In the genomic region with DNA sequence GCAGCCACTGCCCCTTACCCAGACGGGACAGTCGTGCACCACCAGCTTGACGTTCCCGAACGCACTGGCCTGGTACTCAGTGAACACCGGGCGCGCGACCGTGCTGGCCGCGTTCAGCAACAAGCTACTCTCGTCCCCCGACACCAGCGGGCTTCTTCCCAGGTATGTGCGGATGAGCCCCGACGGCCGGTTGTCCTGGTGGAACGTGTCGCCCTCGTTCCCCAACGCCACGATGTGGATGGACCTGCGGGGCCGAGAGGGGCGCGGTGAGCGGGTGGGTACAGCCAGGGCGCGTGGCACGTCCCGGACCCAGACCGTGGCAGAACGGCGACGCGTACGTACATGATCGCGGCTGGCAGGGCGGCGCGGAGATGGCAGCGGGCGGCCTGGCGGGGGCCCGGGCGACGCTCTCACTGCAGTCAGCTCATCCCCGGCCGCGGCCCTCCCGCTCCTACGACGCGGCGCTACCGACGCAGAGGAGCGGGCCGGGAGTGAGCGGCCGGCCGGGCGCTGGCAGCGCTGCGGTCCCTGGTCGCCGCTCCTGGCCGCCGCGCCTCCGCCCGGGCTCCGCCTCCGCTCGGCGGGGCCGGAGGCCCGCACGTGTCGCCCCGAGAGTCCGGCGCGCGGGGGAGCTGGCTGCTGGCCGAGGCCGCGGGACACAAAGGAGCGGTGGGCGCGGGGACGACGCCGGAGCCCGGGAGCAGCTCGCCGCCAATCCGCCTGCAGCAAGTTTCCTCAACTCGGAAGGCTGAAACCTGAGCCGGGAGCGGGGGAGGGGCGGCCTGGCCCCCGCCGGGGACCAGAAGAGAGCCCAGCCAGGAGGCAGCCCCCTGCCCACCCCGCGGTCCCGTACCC, we compare ENCODE assay signal across 9 mouse cellular contexts. TPM values are rescaled to one million over a fixed set of nuclear protein-coding genes. Genes with fewer than 3 reads are reported as not detected.
DNase-seq lines count a peak whose midpoint lies in the region; ATAC-seq lines count a peak whose summit lies in the region.
"Had no signal": no experiment of that assay in that cellular context is flagged by ENCODE, and none has a peak within 500 bp of the region (broad histone marks: within the 10 kb centered on the region; RNA-seq: fewer than 3 reads in every experiment).

Gene Rhobtb3 (minus strand): TSS at position 737 of the 855 bp plus-strand sequence.

- H3K4me2 ChIP-seq in embryonic facial prominence, embryonic 11.5 days (ENCODE audit: low read depth, low read length): peak within 1 kb of the TSS; percentile 51
- H3K4me2 ChIP-seq in midbrain, embryonic 12.5 days (replicated peaks): peak within 1 kb of the TSS; percentile 64

- no peaks in the 10 kb centered on the region for H3K4me1 ChIP-seq in embryonic facial prominence, embryonic 11.5 days (ENCODE audit: control insufficient read depth, insufficient read depth, low read length)
- H3K4me1 ChIP-seq in limb, embryonic 10.5 days: peaks cover 18% of the 10 kb centered on the region
- H3K4me1 ChIP-seq in midbrain, embryonic 12.5 days: peaks cover 16% of the 10 kb centered on the region

- peak; percentile 90 for DNase-seq in 3134 (ENCODE audit: extremely low read depth, insufficient read length, low spot score)
- peak; percentile 77 to 90 for DNase-seq in adrenal gland, postnatal 36 days
- peak; percentile 95 for DNase-seq in embryonic facial prominence, embryonic 11.5 days (ENCODE audit: low spot score)
- peak; percentile 73 to 80 for DNase-seq in heart, adult 18-20 months
- peak; percentile 53 for DNase-seq in kidney, adult 11 months
- peak; percentile 98 for DNase-seq in limb, embryonic 10.5 days (ENCODE audit: low spot score)
- peak; percentile 9 for DNase-seq in spleen, adult 12 weeks (ENCODE audit: low spot score)

- under 1% methylated on average over 102 of the region's 110 CpGs for WGBS in embryonic facial prominence, embryonic 11.5 days
- under 1% methylated on average over 102 of the region's 110 CpGs for WGBS in limb, embryonic 10.5 days
- WGBS in midbrain, embryonic 12.5 days: under 1% methylated on average over 91 of the region's 110 CpGs

- H3K9me3 ChIP-seq in embryonic facial prominence, embryonic 11.5 days (replicated peaks; ENCODE audit: control insufficient read depth, low read length): no peaks in the 10 kb centered on the region
- no peaks in the 10 kb centered on the region for H3K9me3 ChIP-seq in limb, embryonic 10.5 days (replicated peaks)
- no peaks in the 10 kb centered on the region for H3K9me3 ChIP-seq in midbrain, embryonic 12.5 days

- peak within 1 kb of the TSS; percentile 97 for H3K9ac ChIP-seq in embryonic facial prominence, embryonic 11.5 days (replicated peaks; ENCODE audit: low read length)
- peak within 1 kb of the TSS; percentile 93 for H3K9ac ChIP-seq in midbrain, embryonic 12.5 days (replicated peaks)

- no peaks in the 10 kb centered on the region for H3K27me3 ChIP-seq in embryonic facial prominence, embryonic 11.5 days (ENCODE audit: control insufficient read depth, insufficient read depth, low read length)
- H3K27me3 ChIP-seq in limb, embryonic 10.5 days (ENCODE audit: low read depth, poor library complexity, severe bottlenecking): no peaks in the 10 kb centered on the region
- H3K27me3 ChIP-seq in midbrain, embryonic 12.5 days: no peaks in the 10 kb centered on the region

- H3K36me3 ChIP-seq in embryonic facial prominence, embryonic 11.5 days (replicated peaks; ENCODE audit: control insufficient read depth, insufficient read depth, low read depth, low read length): no peaks in the 10 kb centered on the region
- H3K36me3 ChIP-seq in limb, embryonic 10.5 days: peaks cover 31% of the 10 kb centered on the region
- peaks cover 10% of the 10 kb centered on the region for H3K36me3 ChIP-seq in midbrain, embryonic 12.5 days

- H3K27ac ChIP-seq in embryonic facial prominence, embryonic 11.5 days (replicated peaks; ENCODE audit: low read depth, low read length): peak within 1 kb of the TSS; percentile 99
- peak within 1 kb of the TSS; percentile 100 for H3K27ac ChIP-seq in limb, embryonic 10.5 days
- peak within 1 kb of the TSS; percentile 100 for H3K27ac ChIP-seq in midbrain, embryonic 12.5 days (replicated peaks)

- peak; percentile 90 for ATAC-seq in embryonic facial prominence, embryonic 11.5 days (replicated peaks; ENCODE audit: insufficient number of reproducible peaks, low FRiP score, low TSS enrichment, low read depth)
- peak; percentile 92 for ATAC-seq in midbrain, embryonic 12.5 days (ENCODE audit: low FRiP score, low read depth)

- peak within 1 kb of the TSS; percentile 88 for H3K4me3 ChIP-seq in embryonic facial prominence, embryonic 11.5 days (ENCODE audit: low read depth, low read length)
- H3K4me3 ChIP-seq in limb, embryonic 10.5 days: peak within 1 kb of the TSS; percentile 91
- H3K4me3 ChIP-seq in midbrain, embryonic 12.5 days: peak within 1 kb of the TSS; percentile 62

RNA-seq across cellular contexts. Expression of gene Rhobtb3, which starts in this region (rescaled TPM):
- 1 to 10 TPM; 8.2 to 8.8 TPM for total RNA-seq in adrenal gland, postnatal 36 days (2021)
- 78.4 and 88.5 TPM in 2 replicates for polyA plus RNA-seq in embryonic facial prominence, embryonic 11.5 days (2014; fragmentation: Nextera tagmentation; extraction: Ambion mirVana)
- total RNA-seq in heart, adult 18-20 months (2021): 10 to 100 TPM; 11.0 to 11.3 TPM
- polyA plus RNA-seq in limb, embryonic 10.5 days (2016; fragmentation: Nextera tagmentation; extraction: Ambion mirVana): 60.3 and 66.4 TPM in 2 replicates
- 55.4 and 66.0 TPM in 2 replicates for polyA plus RNA-seq in midbrain, embryonic 12.5 days (2016; fragmentation: Nextera tagmentation; extraction: Ambion mirVana)
- total RNA-seq: MEL had no signal

Comparison
In these comparisons a context has a peak if more than half of its experiments do, and no peak if none do; other contexts are left out.
1. Peak in every context shown above with its lines: DNase-seq, ATAC-seq, H3K4me3 ChIP-seq and H3K27ac ChIP-seq.
2. DNase-seq: peak in every context shown above with its lines; median percentile 98 in limb, embryonic 10.5 days; 95 in embryonic facial prominence, embryonic 11.5 days; 90 in 3134; 84 in adrenal gland, postnatal 36 days; 76 in heart, adult 18-20 months; 53 in kidney, adult 11 months; 9 in spleen, adult 12 weeks.